Mouse (Mus musculus): ENCODE results near the gene Kif14. TPM values are rescaled to one million over a fixed set of nuclear protein-coding genes. Genes with fewer than 3 reads are reported as not detected.

The Kif14 gene
- polyA plus RNA-seq, 1 experiment from 2014 or later, result 4.7 TPM

GRCm38 (mm10) chr1:136561823-136562222 lies 95.7 kb downstream of the Kif14 start:
- ATAC-seq (ENCODE audit: low FRiP score, low TSS enrichment), result no peak
- Histone ChIP-seq H3K27me3 (ENCODE audit: insufficient read depth, low read length) (no peaks in the 10 kb centered on the region), H3K9me3 (ENCODE audit: low read length) (no peaks in the 10 kb centered on the region), H3K4me3 (ENCODE audit: low read length) (no peak overlapping the region), H3K27ac (ENCODE audit: low read length) (no peak overlapping the region), H3K4me1 (ENCODE audit: insufficient read depth, low read length) (peaks cover 12% of the 10 kb centered on the region), H3K4me2 (replicated peaks; ENCODE audit: low read depth, low read length) (no peak overlapping the region), H3K36me3 (ENCODE audit: insufficient read depth, low read length) (no peaks in the 10 kb centered on the region), H3K9ac (replicated peaks; ENCODE audit: low read length) (no peak overlapping the region)
- WGBS, result 55% methylated on average over 10 of the region's 10 CpGs

GRCm38 (mm10) chr1:136563149-136563548 lies 97.0 kb downstream of the Kif14 start:
- Histone ChIP-seq H3K27ac (ENCODE audit: low read length) (no peak overlapping the region), H3K4me2 (replicated peaks; ENCODE audit: low read depth, low read length) (no peak overlapping the region)

GRCm38 (mm10) chr1:136564963-136565362 lies 98.8 kb downstream of the Kif14 start:
- no peaks in the 10 kb centered on the region for H3K9me3 ChIP-seq (ENCODE audit: low read length)
- 0 out of 2 replicates have a peak, but pooled peaks cover 4% of the 10 kb centered on the region for H3K27me3 ChIP-seq (ENCODE audit: insufficient read depth, low read length)
- ATAC-seq (ENCODE audit: low FRiP score, low TSS enrichment), result no peak
- H3K4me2 ChIP-seq (replicated peaks; ENCODE audit: low read depth, low read length), result no peak overlapping the region
- H3K36me3 ChIP-seq (ENCODE audit: insufficient read depth, low read length), result no peaks in the 10 kb centered on the region
- no peak overlapping the region for H3K9ac ChIP-seq (replicated peaks; ENCODE audit: low read length)
- no peak overlapping the region for H3K27ac ChIP-seq (ENCODE audit: low read length)
- H3K4me1 ChIP-seq (ENCODE audit: insufficient read depth, low read length), result peaks cover 9% of the 10 kb centered on the region; the same call in 1 of the 2 replicates
- 77% methylated on average over 4 of the region's 4 CpGs for WGBS
- no peak overlapping the region for H3K4me3 ChIP-seq (ENCODE audit: low read length)

More at GRCm38 (mm10) chr1:136563149-136563548, 97.0 kb downstream of the Kif14 start:
- no peak overlapping the region for H3K9ac ChIP-seq (replicated peaks; ENCODE audit: low read length)
- ATAC-seq (ENCODE audit: low FRiP score, low TSS enrichment), result no peak
- no peaks in the 10 kb centered on the region for H3K9me3 ChIP-seq (ENCODE audit: low read length)
- no peaks in the 10 kb centered on the region for H3K27me3 ChIP-seq (ENCODE audit: insufficient read depth, low read length)
- H3K36me3 ChIP-seq (ENCODE audit: insufficient read depth, low read length), result no peaks in the 10 kb centered on the region
- WGBS, result 49% methylated on average over 11 of the region's 11 CpGs
- no peak overlapping the region for H3K4me3 ChIP-seq (ENCODE audit: low read length)
- H3K4me1 ChIP-seq (ENCODE audit: insufficient read depth, low read length), result peaks cover 12% of the 10 kb centered on the region

- no peak overlapping the region for H3K4me3 ChIP-seq (ENCODE audit: low read length)
- WGBS, result 98% methylated on average over 5 of the region's 5 CpGs
Observed at GRCm38 (mm10) chr1:136566386-136566785, 100.2 kb downstream of the Kif14 start.

GRCm38 (mm10) chr1:136567641-136568040 lies 101.5 kb downstream of the Kif14 start:
- WGBS, result 91% methylated on average over 4 of the region's 4 CpGs
- no peak for ATAC-seq (ENCODE audit: low FRiP score, low TSS enrichment)

More at GRCm38 (mm10) chr1:136566386-136566785, 100.2 kb downstream of the Kif14 start:
- H3K27me3 ChIP-seq (ENCODE audit: insufficient read depth, low read length), result 0 out of 2 replicates have a peak, but pooled peaks cover 5% of the 10 kb centered on the region
- no peak overlapping the region for H3K9ac ChIP-seq (replicated peaks; ENCODE audit: low read length)
- no peaks in the 10 kb centered on the region for H3K9me3 ChIP-seq (ENCODE audit: low read length)
- ATAC-seq (ENCODE audit: low FRiP score, low TSS enrichment), result no peak
- no peaks in the 10 kb centered on the region for H3K36me3 ChIP-seq (ENCODE audit: insufficient read depth, low read length)
- H3K27ac ChIP-seq (ENCODE audit: low read length), result no peak overlapping the region
- H3K4me2 ChIP-seq (replicated peaks; ENCODE audit: low read depth, low read length), result no peak overlapping the region
- H3K4me1 ChIP-seq (ENCODE audit: insufficient read depth, low read length), result peaks cover 15% of the 10 kb centered on the region; the same call in 1 of the 2 replicates

GRCm38 (mm10) chr1:136568738-136569194 lies 102.6 kb downstream of the Kif14 start:
- H3K27me3 ChIP-seq (ENCODE audit: insufficient read depth, low read length), result 0 out of 2 replicates have a peak, but pooled peaks cover 5% of the 10 kb centered on the region
- H3K4me3 ChIP-seq (ENCODE audit: low read length), result no peak overlapping the region
- H3K4me1 ChIP-seq (ENCODE audit: insufficient read depth, low read length), result peaks cover 10% of the 10 kb centered on the region; the same call in 1 of the 2 replicates
- no peak overlapping the region for H3K27ac ChIP-seq (ENCODE audit: low read length)
- no peak overlapping the region for H3K4me2 ChIP-seq (replicated peaks; ENCODE audit: low read depth, low read length)
- ATAC-seq (ENCODE audit: low FRiP score, low TSS enrichment), result no peak
- H3K9me3 ChIP-seq (ENCODE audit: low read length), result no peaks in the 10 kb centered on the region
- no peak overlapping the region for H3K9ac ChIP-seq (replicated peaks; ENCODE audit: low read length)
- whole genome bisulfite sequencing, result 96% methylated on average over 11 of the region's 11 CpGs
- H3K36me3 ChIP-seq (ENCODE audit: insufficient read depth, low read length), result no peaks in the 10 kb centered on the region

More at GRCm38 (mm10) chr1:136567641-136568040, 101.5 kb downstream of the Kif14 start:
- H3K9me3 ChIP-seq (ENCODE audit: low read length), result no peaks in the 10 kb centered on the region
- no peak overlapping the region for H3K4me2 ChIP-seq (replicated peaks; ENCODE audit: low read depth, low read length)
- H3K27me3 ChIP-seq (ENCODE audit: insufficient read depth, low read length), result 0 out of 2 replicates have a peak, but pooled peaks cover 5% of the 10 kb centered on the region
- no peak overlapping the region for H3K27ac ChIP-seq (ENCODE audit: low read length)
- no peaks in the 10 kb centered on the region for H3K36me3 ChIP-seq (ENCODE audit: insufficient read depth, low read length)
- H3K9ac ChIP-seq (replicated peaks; ENCODE audit: low read length), result no peak overlapping the region
- no peak overlapping the region for H3K4me3 ChIP-seq (ENCODE audit: low read length)
- peaks cover 10% of the 10 kb centered on the region; the same call in 1 of the 2 replicates for H3K4me1 ChIP-seq (ENCODE audit: insufficient read depth, low read length)

- Histone ChIP-seq H3K27ac (ENCODE audit: low read length) (no peak overlapping the region), H3K4me2 (replicated peaks; ENCODE audit: low read depth, low read length) (no peak overlapping the region), H3K4me3 (ENCODE audit: low read length) (no peak overlapping the region), H3K9ac (replicated peaks; ENCODE audit: low read length) (no peak overlapping the region), H3K36me3 (ENCODE audit: insufficient read depth, low read length) (no peaks in the 10 kb centered on the region), H3K4me1 (ENCODE audit: insufficient read depth, low read length) (peaks cover 10% of the 10 kb centered on the region; the same call in 1 of the 2 replicates), H3K9me3 (ENCODE audit: low read length) (no peaks in the 10 kb centered on the region), H3K27me3 (ENCODE audit: insufficient read depth, low read length) (0 out of 2 replicates have a peak, but pooled peaks cover 5% of the 10 kb centered on the region)
- no peak for ATAC-seq (ENCODE audit: low FRiP score, low TSS enrichment)
- 74% methylated on average over 8 of the region's 8 CpGs for WGBS
Observed at GRCm38 (mm10) chr1:136569206-136569605, 103.1 kb downstream of the Kif14 start.

- Histone ChIP-seq H3K27me3 (ENCODE audit: insufficient read depth, low read length) (0 out of 2 replicates have a peak, but pooled peaks cover 5% of the 10 kb centered on the region), H3K4me3 (ENCODE audit: low read length) (peak overlapping the region; percentile 27)
- WGBS, result 30% methylated on average over 20 of the region's 20 CpGs
Observed at GRCm38 (mm10) chr1:136569626-136570297, 103.6 kb downstream of the Kif14 start.

GRCm38 (mm10) chr1:136570298-136570653 lies 104.1 kb downstream of the Kif14 start:
- Histone ChIP-seq H3K36me3 (ENCODE audit: insufficient read depth, low read length) (no peaks in the 10 kb centered on the region), H3K4me2 (replicated peaks; ENCODE audit: low read depth, low read length) (peak overlapping the region; percentile 44), H3K4me3 (ENCODE audit: low read length) (peak overlapping the region; percentile 27), H3K9ac (replicated peaks; ENCODE audit: low read length) (peak overlapping the region; percentile 47), H3K27ac (ENCODE audit: low read length) (no peak overlapping the region), H3K4me1 (ENCODE audit: insufficient read depth, low read length) (peaks cover 10% of the 10 kb centered on the region; the same call in 1 of the 2 replicates), H3K27me3 (ENCODE audit: insufficient read depth, low read length) (0 out of 2 replicates have a peak, but pooled peaks cover 5% of the 10 kb centered on the region), H3K9me3 (ENCODE audit: low read length) (no peaks in the 10 kb centered on the region)
- no peak for ATAC-seq (ENCODE audit: low FRiP score, low TSS enrichment)
- 14% methylated on average over 13 of the region's 13 CpGs for WGBS

More at GRCm38 (mm10) chr1:136569626-136570297, 103.6 kb downstream of the Kif14 start:
- H3K36me3 ChIP-seq (ENCODE audit: insufficient read depth, low read length), result no peaks in the 10 kb centered on the region
- H3K27ac ChIP-seq (ENCODE audit: low read length), result no peak overlapping the region
- peak overlapping the region; percentile 47 for H3K9ac ChIP-seq (replicated peaks; ENCODE audit: low read length)
- peak; percentile 31; the same call in 1 of the 2 replicates for ATAC-seq (ENCODE audit: low FRiP score, low TSS enrichment)
- peak overlapping the region; percentile 44 for H3K4me2 ChIP-seq (replicated peaks; ENCODE audit: low read depth, low read length)
- H3K4me1 ChIP-seq (ENCODE audit: insufficient read depth, low read length), result peaks cover 10% of the 10 kb centered on the region; the same call in 1 of the 2 replicates
- no peaks in the 10 kb centered on the region for H3K9me3 ChIP-seq (ENCODE audit: low read length)

GRCm38 (mm10) chr1:136570976-136571375 lies 104.8 kb downstream of the Kif14 start:
- WGBS, result 90% methylated on average over 9 of the region's 9 CpGs
- Histone ChIP-seq H3K4me1 (ENCODE audit: insufficient read depth, low read length) (peaks cover 10% of the 10 kb centered on the region; the same call in 1 of the 2 replicates), H3K27me3 (ENCODE audit: insufficient read depth, low read length) (0 out of 2 replicates have a peak, but pooled peaks cover 5% of the 10 kb centered on the region), H3K36me3 (ENCODE audit: insufficient read depth, low read length) (no peaks in the 10 kb centered on the region), H3K27ac (ENCODE audit: low read length) (no peak overlapping the region), H3K4me3 (ENCODE audit: low read length) (no peak overlapping the region), H3K9ac (replicated peaks; ENCODE audit: low read length) (no peak overlapping the region), H3K9me3 (ENCODE audit: low read length) (no peaks in the 10 kb centered on the region), H3K4me2 (replicated peaks; ENCODE audit: low read depth, low read length) (no peak overlapping the region)
- no peak for ATAC-seq (ENCODE audit: low FRiP score, low TSS enrichment)
